Mouse (Mus musculus) intestine, embryonic 14.5 days (tissue): ENCODE data around the gene B3gnt7. TPM values are rescaled to one million over a fixed set of nuclear protein-coding genes. Genes with fewer than 3 reads are reported as not detected.
"Not testable (repeated sequence)": the region's sequence is repeated elsewhere in the genome, so short reads cannot be mapped to it uniquely, and the experiment has no call there.

ENCODE experiments used
- ATAC-seq: fragments of 200-750 bp; cut with Nextera tagmentation; replicated peaks from 2 replicates; pipeline ENCODE4 v1.8.0; 2017; ENCODE audit warnings: low read depth, moderate number of reproducible peaks, moderate TSS enrichment, moderate library complexity; ENCODE audit not compliant: low FRiP score, low TSS enrichment
- DNase-seq: peaks from one replicate; pipeline ENCODE4 v3.0.0-alpha.2; 2018; ENCODE audit warnings: low spot score
- H3K27ac ChIP-seq: fragments of 300-500 bp; sonication (generic); 2 replicates; pipeline ENCODE4 v1.5.1; 2014; ENCODE audit warnings: low read depth, mild to moderate bottlenecking, control low read depth
- H3K27me3 ChIP-seq: fragments of 300-500 bp; sonication (generic); replicated peaks from 2 replicates; pipeline ENCODE4 v1.6.1; 2014; ENCODE audit warnings: low read length, control low read depth; ENCODE audit not compliant: control insufficient read depth, insufficient read depth
- H3K36me3 ChIP-seq: fragments of 300-500 bp; sonication (generic); 2 replicates; pipeline ENCODE4 v1.6.1; 2014; ENCODE audit warnings: low read length, control low read depth; ENCODE audit not compliant: control insufficient read depth, insufficient read depth
- H3K4me1 ChIP-seq: fragments of 300-500 bp; sonication (generic); replicated peaks from 2 replicates; pipeline ENCODE4 v1.6.1; 2014; ENCODE audit warnings: low read length, control low read depth, mixed read lengths; ENCODE audit not compliant: control insufficient read depth, insufficient read depth
- H3K4me2 ChIP-seq: fragments of 300-500 bp; sonication (generic); 2 replicates; pipeline ENCODE4 v1.6.1; 2014; ENCODE audit warnings: low read length
- H3K4me3 ChIP-seq: fragments of 300-500 bp; sonication (generic); 2 replicates; pipeline ENCODE4 v1.5.1; 2014; ENCODE audit warnings: low read depth, low read length, control low read depth, mixed read lengths
- H3K9ac ChIP-seq: fragments of 300-500 bp; sonication (generic); 2 replicates; pipeline ENCODE4 v1.6.1; 2014; ENCODE audit warnings: mild to moderate bottlenecking, low read length
- H3K9me3 ChIP-seq: fragments of 300-500 bp; sonication (generic); 2 replicates; pipeline ENCODE4 v1.6.1; 2016; ENCODE audit warnings: low read length, control low read depth; ENCODE audit not compliant: control insufficient read depth
- WGBS: fragments of 180-500 bp; shearing (Covaris S2); extraction: QIAGEN DNeasy Blood & Tissue Kit; methylation state at CpG from one replicate; pipeline ENCODE4 v1.1.7; 2014; 5-methylcytosine and 5-hydroxymethylcytosine counted together
- polyA plus RNA-seq: library from polyadenylated mRNA; unstranded; fragments of >200 nt; fragmentation: Nextera tagmentation; extraction: Ambion mirVana; gene quantifications from 2 replicates; pipeline ENCODE4 v1.2.1, GENCODE M21; 2014

The B3gnt7 gene
- polyA plus RNA-seq, 1 experiment from 2014 or later = 7.7 TPM

DNA sequence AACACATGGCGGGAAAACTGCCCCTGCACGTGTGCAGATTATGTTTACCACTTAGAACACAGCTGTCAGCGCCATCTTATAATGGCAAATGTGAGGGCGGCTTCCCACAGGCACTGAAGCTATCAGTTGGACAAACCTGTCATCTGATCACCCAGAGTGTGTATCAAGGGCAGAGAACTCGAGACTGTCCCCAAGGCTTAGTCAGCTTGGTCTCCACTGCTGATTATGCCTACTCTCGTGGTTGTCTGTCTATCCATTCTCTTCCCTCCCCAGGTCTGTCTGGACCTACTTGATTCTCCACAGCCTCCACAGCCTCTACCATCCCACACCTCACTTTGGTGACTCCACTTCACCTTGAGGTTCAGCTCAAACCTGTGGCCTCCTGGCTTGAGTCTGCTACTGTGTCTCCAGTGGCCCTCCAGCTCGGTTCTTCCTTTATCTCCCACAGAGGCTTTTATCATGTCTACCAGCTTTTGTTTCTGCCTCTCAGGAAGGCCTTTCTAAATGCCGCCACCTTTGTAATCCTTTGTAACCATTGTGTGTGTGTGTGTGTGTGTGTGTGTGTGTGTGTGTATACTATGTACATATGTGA, 18.3 kb downstream of the B3gnt7 start:
- Histone ChIP-seq H3K27ac (no peak overlapping the region), H3K27me3 (no peaks in the 10 kb centered on the region), H3K9me3 (no peaks in the 10 kb centered on the region), H3K9ac (no peak overlapping the region), H3K4me1 (no peaks in the 10 kb centered on the region), H3K4me3 (no peak overlapping the region), H3K4me2 (no peak overlapping the region), H3K36me3 (no peaks in the 10 kb centered on the region)
- no peak for ATAC-seq
- no peak for DNase-seq
- 89% methylated on average over 7 of the region's 8 CpGs for WGBS

DNA sequence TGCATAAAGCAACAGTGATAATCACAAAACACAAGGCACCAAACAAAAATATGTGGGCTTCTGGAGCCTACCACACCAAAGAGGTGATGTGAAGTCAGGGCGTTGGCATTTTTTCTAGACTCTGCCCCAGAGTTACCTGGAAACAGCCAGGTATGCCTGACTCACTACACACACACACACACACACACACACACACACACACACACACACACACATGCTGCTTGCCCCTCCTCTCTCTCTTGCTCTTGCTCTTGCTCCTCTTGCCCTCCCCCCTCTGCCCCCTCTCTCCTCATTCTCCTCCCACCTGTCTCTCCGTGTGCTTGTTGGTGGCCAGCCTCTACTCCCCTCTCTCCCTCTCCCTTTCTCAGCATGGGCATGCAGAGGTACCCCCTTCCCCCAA, 33.7 kb downstream of the B3gnt7 start:
- Histone ChIP-seq H3K27ac (no peak overlapping the region), H3K9me3 (no peaks in the 10 kb centered on the region)
- ATAC-seq = no peak

DNA sequence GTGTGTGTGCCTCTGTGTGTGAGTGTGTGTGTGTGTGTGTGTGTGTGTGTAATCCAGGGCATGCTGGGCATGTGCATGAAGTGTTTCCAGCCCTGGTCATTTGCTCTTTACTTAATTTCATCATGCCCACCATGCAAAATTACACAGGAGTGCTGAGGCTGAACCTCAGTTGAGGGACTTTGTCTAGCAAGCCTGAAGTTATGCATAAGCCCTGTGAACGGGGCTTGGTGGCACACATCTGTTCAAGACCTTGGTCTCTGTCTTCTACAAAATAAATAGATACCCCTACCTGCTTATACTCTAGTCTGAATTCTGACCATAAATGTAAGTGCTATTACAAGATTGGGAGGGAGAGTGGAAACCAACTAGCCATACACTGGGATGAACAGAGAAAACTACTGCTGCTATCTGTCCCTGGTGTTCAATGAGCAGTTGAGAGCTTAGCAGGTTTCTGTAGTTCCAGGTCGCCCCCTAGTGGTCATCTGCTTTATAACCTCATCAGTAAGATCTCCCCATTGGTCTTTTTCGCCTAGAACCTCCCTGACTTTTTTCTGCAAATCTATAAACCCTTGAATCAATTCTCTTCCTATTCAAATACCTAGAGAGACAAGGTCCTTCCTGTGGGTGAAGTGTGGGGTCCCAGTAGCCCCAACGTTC, 36.7 kb downstream of the B3gnt7 start:
- Histone ChIP-seq H3K36me3 (no peaks in the 10 kb centered on the region), H3K27me3 (no peaks in the 10 kb centered on the region), H3K4me3 (no peak overlapping the region), H3K4me1 (no peaks in the 10 kb centered on the region), H3K9ac (no peak overlapping the region), H3K9me3 (no peaks in the 10 kb centered on the region), H3K4me2 (no peak overlapping the region), H3K27ac (no peak overlapping the region)
- peak; percentile 89 for DNase-seq
- peak; percentile 35; the same call in 1 of the 2 replicates for ATAC-seq
- 31% methylated on average over 4 of the region's 4 CpGs for WGBS

More for the DNA sequence above, 33.7 kb downstream of the B3gnt7 start:
- 46% methylated on average over 2 of the region's 2 CpGs for WGBS
- H3K4me2 ChIP-seq = no peak overlapping the region
- no peak for DNase-seq
- no peak overlapping the region for H3K4me3 ChIP-seq
- no peaks in the 10 kb centered on the region for H3K4me1 ChIP-seq
- H3K27me3 ChIP-seq = no peaks in the 10 kb centered on the region
- H3K36me3 ChIP-seq = no peaks in the 10 kb centered on the region
- H3K9ac ChIP-seq = no peak overlapping the region

GRCm38 (mm10) chr1:86341096-86341495, 38.5 kb downstream of the B3gnt7 start:
- not testable (repeated sequence) for H3K4me3 ChIP-seq, H3K27ac ChIP-seq, H3K4me2 ChIP-seq, H3K36me3 ChIP-seq, DNase-seq, H3K9ac ChIP-seq, H3K9me3 ChIP-seq, H3K4me1 ChIP-seq, H3K27me3 ChIP-seq, ATAC-seq
- WGBS = 93% methylated on average over 2 of the region's 2 CpGs

DNA sequence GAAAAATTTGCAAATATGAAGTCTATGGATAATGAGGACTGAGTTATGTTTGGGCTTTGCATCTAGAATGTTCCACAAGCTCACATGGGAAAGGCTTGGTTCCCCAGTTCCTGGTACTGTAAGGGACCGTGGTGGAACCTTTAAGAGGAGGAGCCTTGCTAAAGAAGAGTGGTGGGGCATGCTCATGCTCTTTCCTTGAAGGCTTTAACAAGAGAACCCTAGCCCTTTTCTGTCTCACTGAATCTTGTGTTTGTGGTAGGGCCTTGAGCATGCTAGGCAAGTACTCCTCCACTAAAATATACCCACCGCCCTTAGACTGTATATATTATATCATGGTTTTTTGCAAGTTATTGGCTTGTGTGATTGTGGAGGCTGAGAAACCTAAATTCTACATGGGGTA, 39.7 kb downstream of the B3gnt7 start:
- DNase-seq (no peak), ATAC-seq (no peak)
- H3K9me3 ChIP-seq = no peaks in the 10 kb centered on the region
- H3K4me3 ChIP-seq = no peak overlapping the region
- no peak overlapping the region for H3K27ac ChIP-seq
- H3K36me3 ChIP-seq = peaks cover 14% of the 10 kb centered on the region; the same call in 1 of the 2 replicates
- 95% methylated on average over 2 of the region's 2 CpGs for WGBS
- no peak overlapping the region for H3K4me2 ChIP-seq
- H3K9ac ChIP-seq = no peak overlapping the region
- H3K4me1 ChIP-seq = no peaks in the 10 kb centered on the region
- H3K27me3 ChIP-seq = no peaks in the 10 kb centered on the region

GRCm38 (mm10) chr1:86343087-86343645, 40.5 kb downstream of the B3gnt7 start:
- Histone ChIP-seq H3K4me2 (no peak overlapping the region), H3K4me1 (no peaks in the 10 kb centered on the region), H3K27me3 (no peaks in the 10 kb centered on the region), H3K4me3 (no peak overlapping the region), H3K9me3 (no peaks in the 10 kb centered on the region), H3K9ac (no peak overlapping the region), H3K36me3 (peaks cover 22% of the 10 kb centered on the region), H3K27ac (no peak overlapping the region)
- 94% methylated on average over 1 of the region's 1 CpGs for WGBS
- no peak for ATAC-seq
- no peak for DNase-seq

- 54% methylated on average over 4 of the region's 4 CpGs for WGBS
- Histone ChIP-seq H3K4me1 (no peaks in the 10 kb centered on the region), H3K9me3 (no peaks in the 10 kb centered on the region), H3K9ac (no peak overlapping the region), H3K4me3 (no peak overlapping the region), H3K36me3 (peaks cover 32% of the 10 kb centered on the region), H3K27ac (no peak overlapping the region), H3K27me3 (no peaks in the 10 kb centered on the region), H3K4me2 (no peak overlapping the region)
- DNase-seq (no peak), ATAC-seq (no peak)
Measured at GRCm38 (mm10) chr1:86343969-86344861, 41.6 kb downstream of the B3gnt7 start.

GRCm38 (mm10) chr1:86345069-86345468, 42.4 kb downstream of the B3gnt7 start:
- no peak for DNase-seq
- H3K27ac ChIP-seq = no peak overlapping the region
- no peaks in the 10 kb centered on the region for H3K27me3 ChIP-seq
- H3K4me2 ChIP-seq = no peak overlapping the region
- WGBS = 86% methylated on average over 4 of the region's 4 CpGs
- no peak; the same call in 1 of the 2 replicates for ATAC-seq
- no peaks in the 10 kb centered on the region for H3K4me1 ChIP-seq
- H3K4me3 ChIP-seq = no peak overlapping the region
- no peak overlapping the region for H3K9ac ChIP-seq
- no peaks in the 10 kb centered on the region for H3K9me3 ChIP-seq
- peaks cover 41% of the 10 kb centered on the region for H3K36me3 ChIP-seq
